Mouse (Mus musculus) neural tube, embryonic 14.5 days (tissue): ENCODE measurements at regions not wholly inside any gene's neighbourhood (a gene's known extent, or its start where the extent isn't known, plus 50 kb on each side); places are given as distances from the start of the nearest gene placed in this dataset.

ENCODE experiments used
- ATAC-seq: fragments of 200-750 bp; cut with Nextera tagmentation; 2 replicates; pipeline ENCODE4 v1.8.0; 2017; ENCODE audit warnings: low read depth, mild to moderate bottlenecking, moderate TSS enrichment, moderate library complexity
- H3K27ac ChIP-seq: fragments of 300-500 bp; sonication (generic); 2 replicates; pipeline ENCODE4 v1.5.1; 2014; ENCODE audit warnings: low read depth, mild to moderate bottlenecking, control low read depth, low read length, moderate library complexity, mixed read lengths
- H3K27me3 ChIP-seq: fragments of 300-500 bp; sonication (generic); 2 replicates; pipeline ENCODE4 v1.6.1; 2014; ENCODE audit warnings: low read length; ENCODE audit not compliant: control insufficient read depth, insufficient read depth
- H3K36me3 ChIP-seq: fragments of 300-500 bp; sonication (generic); 2 replicates; pipeline ENCODE4 v1.6.1; 2014; ENCODE audit warnings: low read length, mixed read lengths; ENCODE audit not compliant: control insufficient read depth, insufficient read depth
- H3K4me1 ChIP-seq: fragments of 300-500 bp; sonication (generic); 2 replicates; pipeline ENCODE4 v1.6.1; 2014; ENCODE audit warnings: low read length; ENCODE audit not compliant: control insufficient read depth, insufficient read depth
- H3K4me2 ChIP-seq: fragments of 300-500 bp; sonication (generic); 2 replicates; pipeline ENCODE4 v1.6.1; 2014; ENCODE audit warnings: mild to moderate bottlenecking, low read depth, low read length, control low read depth
- H3K4me3 ChIP-seq: fragments of 300-500 bp; sonication (generic); 2 replicates; pipeline ENCODE4 v1.5.1; 2014; ENCODE audit warnings: low read depth, low read length, control low read depth, mixed read lengths
- H3K9ac ChIP-seq: fragments of 300-500 bp; sonication (generic); replicated peaks from 2 replicates; pipeline ENCODE4 v1.6.1; 2014; ENCODE audit warnings: low read depth, mild to moderate bottlenecking, control low read depth, low read length, mixed read lengths
- H3K9me3 ChIP-seq: fragments of 300-500 bp; sonication (generic); 2 replicates; pipeline ENCODE4 v1.6.1; 2016; ENCODE audit warnings: low read length; ENCODE audit not compliant: control insufficient read depth
- WGBS: fragments of 180-500 bp; shearing (Covaris S2); extraction: QIAGEN DNeasy Blood & Tissue Kit; methylation state at CpG from one replicate; pipeline ENCODE4 v1.1.7; 2014; 5-methylcytosine and 5-hydroxymethylcytosine counted together

DNA sequence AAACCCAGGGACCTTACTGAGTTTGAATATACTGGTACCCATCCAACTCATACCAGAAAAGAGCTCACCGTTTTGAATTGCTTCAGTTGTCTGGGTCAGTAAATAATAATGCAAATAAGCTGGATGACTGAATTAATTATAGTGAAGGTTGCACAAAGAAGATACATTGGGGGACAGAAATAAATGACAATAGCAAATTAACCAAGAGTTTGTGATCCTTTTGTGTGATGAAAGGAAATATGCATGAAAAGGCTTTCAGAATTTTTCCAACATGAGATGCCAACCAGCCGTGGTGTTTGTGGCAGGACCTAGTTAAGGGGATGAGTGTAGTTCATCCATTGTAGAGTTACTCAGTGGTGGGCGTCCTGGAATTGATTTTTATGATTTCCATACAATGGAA lies 186.5 kb upstream of the Pik3r1 start:
- WGBS = 54% methylated on average over 3 of the region's 3 CpGs

DNA sequence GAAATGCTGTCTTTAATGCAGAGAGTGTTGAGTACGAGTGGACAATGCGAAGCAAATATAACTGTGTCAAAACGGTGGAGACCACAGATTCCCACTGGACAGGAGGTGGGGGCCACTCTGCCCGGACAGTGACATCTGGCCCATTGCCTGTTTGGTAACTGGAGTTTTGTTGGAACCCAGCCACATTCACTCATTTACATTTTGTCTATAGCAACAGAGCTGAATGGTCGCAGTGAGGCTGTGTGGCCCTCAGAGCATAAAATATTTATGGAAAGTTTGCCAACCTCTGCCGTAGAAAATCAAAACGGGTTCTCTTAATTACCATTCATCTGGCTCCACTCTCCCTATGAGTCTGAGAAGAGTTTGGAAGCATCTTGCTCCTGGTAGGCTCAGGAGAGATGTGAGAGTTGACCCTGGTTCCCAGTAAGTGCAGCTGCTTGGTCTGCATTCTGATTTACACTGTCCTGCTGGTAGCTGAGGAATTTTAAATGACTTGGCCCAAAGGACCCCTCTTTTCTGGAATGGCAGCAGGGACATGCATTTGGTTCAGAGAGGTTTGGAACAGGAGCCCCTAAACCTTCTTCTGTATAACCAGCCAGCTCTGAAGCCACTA lies 187.9 kb upstream of the Pik3r1 start:
- Histone ChIP-seq H3K4me2 (no peak overlapping the region), H3K9me3 (no peaks in the 10 kb centered on the region), H3K4me1 (peaks cover 4% of the 10 kb centered on the region; the same call in 1 of the 2 replicates), H3K9ac (no peak overlapping the region), H3K4me3 (no peak overlapping the region), H3K36me3 (no peaks in the 10 kb centered on the region), H3K27me3 (no peaks in the 10 kb centered on the region), H3K27ac (no peak overlapping the region)
- 28% methylated on average over 7 of the region's 7 CpGs for WGBS
- peak; percentile 54 for ATAC-seq

More for the DNA sequence above, 186.5 kb upstream of the Pik3r1 start:
- Histone ChIP-seq H3K36me3 (no peaks in the 10 kb centered on the region), H3K4me3 (no peak overlapping the region), H3K9me3 (no peaks in the 10 kb centered on the region), H3K27me3 (no peaks in the 10 kb centered on the region), H3K27ac (no peak overlapping the region), H3K4me1 (peaks cover 4% of the 10 kb centered on the region; the same call in 1 of the 2 replicates), H3K9ac (no peak overlapping the region), H3K4me2 (no peak overlapping the region)
- no peak for ATAC-seq

DNA sequence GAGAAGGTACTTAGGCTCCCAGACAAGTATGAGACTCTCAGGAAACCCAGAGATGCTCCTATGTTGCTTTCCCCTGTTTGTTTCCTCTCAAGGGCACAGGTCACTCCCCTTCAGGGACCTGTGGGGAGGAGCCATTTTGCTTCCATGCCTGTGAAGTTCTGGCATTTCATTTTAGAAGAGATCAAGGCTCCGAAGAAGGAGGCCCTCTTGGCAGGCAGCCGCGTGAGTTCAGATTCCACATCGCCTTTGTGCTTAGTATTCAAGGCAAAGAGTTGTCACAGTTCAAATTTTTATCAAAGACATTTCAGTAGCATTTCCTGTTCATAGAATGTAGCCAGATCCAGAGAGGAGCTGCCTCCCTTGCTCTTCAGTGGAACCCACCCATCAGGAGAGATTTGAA lies 189.8 kb upstream of the Pik3r1 start:
- peaks cover 4% of the 10 kb centered on the region; the same call in 1 of the 2 replicates for H3K4me1 ChIP-seq
- H3K9ac ChIP-seq = no peak overlapping the region
- H3K4me3 ChIP-seq = no peak overlapping the region
- no peak for ATAC-seq
- H3K36me3 ChIP-seq = no peaks in the 10 kb centered on the region
- no peak overlapping the region for H3K27ac ChIP-seq
- 96% methylated on average over 4 of the region's 4 CpGs for WGBS
- no peaks in the 10 kb centered on the region for H3K27me3 ChIP-seq
- no peaks in the 10 kb centered on the region for H3K9me3 ChIP-seq
- no peak overlapping the region for H3K4me2 ChIP-seq

DNA sequence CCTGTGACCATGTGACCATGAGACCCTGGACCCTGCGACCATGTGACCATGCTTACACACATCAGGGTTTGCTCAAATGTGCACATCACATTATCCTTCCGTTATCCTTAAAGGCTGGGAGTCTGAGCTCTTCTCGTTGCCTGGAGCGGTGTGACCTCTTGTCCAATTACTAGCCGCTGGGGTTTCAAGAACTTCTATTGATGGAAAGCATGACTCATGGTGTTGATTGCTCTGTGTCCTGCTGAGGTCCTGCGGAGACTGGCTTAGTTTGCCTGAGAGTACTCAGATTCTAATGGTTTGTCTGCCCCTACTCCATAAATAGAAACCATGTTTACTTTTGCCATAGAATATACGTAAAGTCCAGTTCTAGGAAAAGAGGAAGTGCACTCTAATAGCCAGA lies 197.5 kb upstream of the Pik3r1 start:
- H3K9me3 ChIP-seq = no peaks in the 10 kb centered on the region
- H3K9ac ChIP-seq = no peak overlapping the region
- ATAC-seq = no peak
- 74% methylated on average over 7 of the region's 7 CpGs for WGBS
- no peaks in the 10 kb centered on the region for H3K36me3 ChIP-seq
- no peaks in the 10 kb centered on the region for H3K27me3 ChIP-seq
- no peak overlapping the region for H3K4me3 ChIP-seq
- H3K4me1 ChIP-seq = no peaks in the 10 kb centered on the region
- no peak overlapping the region for H3K27ac ChIP-seq
- no peak overlapping the region for H3K4me2 ChIP-seq

DNA sequence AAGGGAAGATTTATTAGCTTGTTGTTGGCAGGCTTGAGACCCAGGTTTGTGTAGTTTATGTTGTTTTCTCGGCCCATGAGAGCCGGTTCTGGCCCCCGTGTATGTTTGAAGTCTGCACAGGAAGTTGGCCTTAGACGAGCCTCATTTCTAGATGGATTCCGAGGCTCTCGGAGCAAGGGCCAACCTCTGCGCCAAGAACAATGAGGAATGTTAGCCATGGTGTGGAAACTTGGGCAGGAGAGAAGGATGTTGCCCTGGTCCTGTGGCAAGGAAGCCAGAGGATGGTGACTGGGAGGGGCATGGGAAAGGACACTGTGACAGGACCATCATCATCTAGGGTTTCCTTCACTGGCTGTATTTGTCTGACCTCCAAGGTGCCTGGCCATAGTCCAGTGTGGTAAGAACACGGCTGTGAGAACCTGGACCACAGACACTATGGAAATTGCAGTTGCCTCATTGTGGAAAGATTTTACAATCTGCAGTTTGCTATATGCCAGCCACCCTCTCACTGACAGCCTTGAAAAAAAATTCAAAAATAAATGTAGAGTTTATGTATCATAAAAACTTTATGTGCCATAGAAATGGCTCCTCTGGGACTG lies 198.9 kb upstream of the Pik3r1 start:
- ATAC-seq = no peak
- H3K4me2 ChIP-seq = no peak overlapping the region
- H3K36me3 ChIP-seq = no peaks in the 10 kb centered on the region
- no peaks in the 10 kb centered on the region for H3K27me3 ChIP-seq
- no peak overlapping the region for H3K9ac ChIP-seq
- no peaks in the 10 kb centered on the region for H3K4me1 ChIP-seq
- H3K4me3 ChIP-seq = no peak overlapping the region
- 75% methylated on average over 8 of the region's 8 CpGs for WGBS
- H3K9me3 ChIP-seq = no peaks in the 10 kb centered on the region
- no peak overlapping the region for H3K27ac ChIP-seq

DNA sequence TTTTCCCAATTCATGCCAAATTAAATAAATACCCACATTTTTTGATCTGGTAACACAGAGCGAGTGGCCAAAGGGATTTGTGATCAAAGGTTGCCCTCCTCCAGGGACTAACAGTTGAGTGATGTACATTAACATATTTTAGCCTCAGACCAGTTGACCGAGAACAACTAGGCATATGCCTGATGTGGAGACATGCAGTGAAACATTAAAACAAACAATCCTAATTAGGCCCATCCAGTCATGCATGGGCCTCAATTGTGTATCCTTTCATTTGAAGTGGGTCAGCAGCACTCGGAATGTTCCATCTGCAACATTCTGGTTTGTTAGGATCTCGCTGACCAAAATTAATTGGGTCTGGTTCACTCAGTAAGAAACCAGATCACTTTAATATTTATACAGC lies 199.4 kb upstream of the Pik3r1 start:
- Histone ChIP-seq H3K27me3 (no peaks in the 10 kb centered on the region), H3K4me1 (no peaks in the 10 kb centered on the region), H3K4me3 (no peak overlapping the region), H3K9ac (no peak overlapping the region), H3K4me2 (no peak overlapping the region), H3K9me3 (no peaks in the 10 kb centered on the region), H3K27ac (no peak overlapping the region), H3K36me3 (no peaks in the 10 kb centered on the region)
- no peak for ATAC-seq
- WGBS = 66% methylated on average over 4 of the region's 4 CpGs

DNA sequence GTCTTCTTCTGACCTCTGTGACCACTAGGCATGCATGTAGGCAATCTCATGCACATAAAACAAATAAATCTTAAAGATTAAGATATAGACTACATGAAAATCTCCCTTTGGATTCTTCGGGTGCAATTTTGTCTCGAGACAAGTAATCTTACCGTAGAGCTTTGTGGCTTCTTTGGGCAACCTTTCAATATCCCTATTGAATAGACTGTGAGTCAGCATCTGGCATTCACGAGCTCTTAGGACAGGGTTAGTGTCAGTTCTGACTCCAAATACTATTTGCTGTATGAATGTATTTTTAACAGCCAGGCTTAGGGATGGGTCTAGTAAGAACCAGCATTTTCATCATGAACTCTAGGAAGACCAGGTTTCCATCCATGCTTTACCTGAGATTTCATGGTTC lies 208.7 kb upstream of the Pik3r1 start:
- H3K27me3 ChIP-seq = no peaks in the 10 kb centered on the region
- H3K4me1 ChIP-seq = no peaks in the 10 kb centered on the region
- H3K4me3 ChIP-seq = no peak overlapping the region
- ATAC-seq = no peak
- H3K9me3 ChIP-seq = no peaks in the 10 kb centered on the region
- H3K27ac ChIP-seq = no peak overlapping the region
- no peaks in the 10 kb centered on the region for H3K36me3 ChIP-seq
- 93% methylated on average over 4 of the region's 4 CpGs for WGBS
- no peak overlapping the region for H3K4me2 ChIP-seq
- H3K9ac ChIP-seq = no peak overlapping the region

DNA sequence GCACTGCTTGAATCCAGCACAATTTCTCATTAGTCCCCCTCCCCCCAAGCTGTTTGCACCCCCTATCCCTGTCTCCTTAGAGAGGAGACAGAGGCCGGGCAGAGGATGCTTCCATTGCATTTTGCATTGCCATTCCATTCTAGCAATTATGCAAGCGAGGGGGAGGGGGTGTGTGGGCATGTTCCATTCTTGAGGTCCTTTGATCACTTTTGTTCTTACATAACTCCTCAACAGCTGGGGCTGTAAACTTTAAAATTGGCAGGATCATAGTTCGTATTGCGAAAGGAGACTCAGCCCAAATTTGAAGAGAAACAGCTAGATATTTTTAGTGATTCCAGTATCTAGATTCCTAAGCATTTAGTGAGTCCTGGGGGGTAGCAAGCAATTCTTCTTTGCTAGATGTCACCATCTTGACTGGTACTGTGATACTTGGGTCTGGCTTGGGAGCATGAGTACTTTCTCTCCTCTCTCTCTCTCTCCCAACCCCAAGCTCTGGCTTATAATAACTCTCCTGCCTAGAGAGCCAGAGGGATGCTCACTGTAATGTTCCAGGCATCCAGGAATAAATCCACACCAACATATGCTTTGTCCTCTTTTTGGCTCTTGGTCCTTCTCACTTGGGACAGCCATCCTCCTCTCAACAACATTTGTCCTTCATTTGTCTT lies 212.3 kb upstream of the Pik3r1 start:
- H3K9me3 ChIP-seq = no peaks in the 10 kb centered on the region
- no peaks in the 10 kb centered on the region for H3K36me3 ChIP-seq
- no peak overlapping the region for H3K4me3 ChIP-seq
- H3K27me3 ChIP-seq = no peaks in the 10 kb centered on the region
- no peak overlapping the region for H3K9ac ChIP-seq
- no peak overlapping the region for H3K27ac ChIP-seq
- no peak for ATAC-seq
- H3K4me2 ChIP-seq = no peak overlapping the region
- no peaks in the 10 kb centered on the region for H3K4me1 ChIP-seq
- 56% methylated on average over 4 of the region's 4 CpGs for WGBS

DNA sequence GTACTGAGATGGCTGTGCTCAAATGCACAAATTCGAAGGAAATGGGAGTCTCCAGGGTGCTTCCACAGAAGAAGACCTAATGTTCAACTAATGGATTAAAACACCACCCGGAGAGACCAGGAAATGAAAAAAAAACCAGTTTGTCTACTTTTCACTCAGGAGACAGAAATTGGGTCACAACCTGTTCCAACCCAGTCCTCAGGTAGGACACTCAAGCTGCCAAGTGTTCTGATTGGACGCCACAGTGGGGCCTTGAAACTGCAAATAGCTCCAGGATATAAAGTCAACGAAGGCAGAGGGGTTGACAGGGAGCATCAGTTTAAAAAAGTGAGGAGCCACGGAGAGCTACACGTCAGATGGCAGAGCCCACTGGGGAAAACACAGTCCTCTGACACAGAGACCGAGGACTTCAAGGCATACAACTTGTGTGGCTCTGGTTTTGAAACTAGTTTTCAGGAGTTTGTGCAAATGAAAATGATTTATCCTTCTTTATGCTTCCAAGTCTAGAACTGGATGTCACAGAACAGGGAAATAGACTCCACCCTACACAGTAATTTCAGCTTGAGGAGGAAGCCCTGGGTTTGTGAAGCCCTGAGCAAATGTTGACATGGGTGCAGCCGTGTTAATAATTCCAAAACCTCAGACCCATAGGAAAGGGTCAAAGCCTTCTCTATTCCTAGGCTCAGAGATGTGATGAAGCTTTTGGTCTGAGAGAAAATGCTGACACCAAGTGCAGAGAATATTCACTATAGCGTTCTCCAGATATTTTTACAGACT lies 220.8 kb upstream of the Pik3r1 start:
- no peak for ATAC-seq
- Histone ChIP-seq H3K4me2 (no peak overlapping the region), H3K4me1 (no peaks in the 10 kb centered on the region), H3K27ac (no peak overlapping the region), H3K9me3 (no peaks in the 10 kb centered on the region), H3K36me3 (no peaks in the 10 kb centered on the region), H3K27me3 (no peaks in the 10 kb centered on the region), H3K4me3 (no peak overlapping the region), H3K9ac (no peak overlapping the region)
- WGBS = 87% methylated on average over 9 of the region's 9 CpGs
